Mouse (Mus musculus) G1E (cell line): ENCODE data around the gene Anapc13. TPM values are rescaled to one million over a fixed set of nuclear protein-coding genes. Genes with fewer than 3 reads are reported as not detected.

Experiments used
- ATAC-seq: 2 replicates; pipeline ENCODE4 v1.8.0; 2016; ENCODE audit warnings: mild to moderate bottlenecking; ENCODE audit not compliant: insufficient number of reproducible peaks, poor library complexity, low FRiP score, severe bottlenecking; ENCODE audit errors: extremely low read depth
- DNase-seq: peaks from one replicate; pipeline ENCODE4 v3.0.0; 2012; ENCODE audit warnings: low spot score
- H3K27me3 ChIP-seq: 2 replicates; pipeline ENCODE4 v1.6.1; 2012; ENCODE audit warnings: mild to moderate bottlenecking, low read length, inconsistent platforms; ENCODE audit not compliant: insufficient read depth
- H3K36me3 ChIP-seq: replicated peaks from 2 replicates; pipeline ENCODE3; 2012; ENCODE audit warnings: mild to moderate bottlenecking, inconsistent platforms
- H3K4me1 ChIP-seq: 2 replicates; pipeline ENCODE4 v1.6.1; 2012; ENCODE audit warnings: low read depth, low read length, inconsistent platforms, mixed read lengths; ENCODE audit not compliant: insufficient read depth
- H3K4me3 ChIP-seq: 2 replicates; pipeline ENCODE4 v1.5.1; 2012; ENCODE audit warnings: low read depth, mild to moderate bottlenecking, inconsistent platforms, low read length, moderate library complexity, mixed read lengths
- H3K9me3 ChIP-seq: replicated peaks from 2 replicates; pipeline ENCODE4 v1.6.1; 2012; ENCODE audit warnings: inconsistent platforms
- CTCF ChIP-seq: IDR thresholded peaks from 2 replicates; pipeline ENCODE4 v1.5.1; 2012; ENCODE audit warnings: low read depth, low read length, inconsistent platforms, mixed read lengths
- GATA1 ChIP-seq: IDR thresholded peaks from 2 replicates; pipeline ENCODE4 v1.6.1; 2012; ENCODE audit warnings: borderline replicate concordance, low read length, inconsistent platforms, mixed read lengths
- GATA2 ChIP-seq: IDR thresholded peaks from 2 replicates; pipeline ENCODE4 v1.6.1; 2012; ENCODE audit warnings: low read depth, low read length, inconsistent platforms, borderline replicate concordance
- POLR2AphosphoS5 ChIP-seq: IDR thresholded peaks from 2 replicates; pipeline ENCODE4 v1.6.1; 2012; ENCODE audit warnings: low read depth, low read length, inconsistent platforms; ENCODE audit not compliant: insufficient replicate concordance
- TAL1 ChIP-seq: conservative IDR thresholded peaks from 2 replicates; pipeline ENCODE4 v1.6.1; 2012; ENCODE audit warnings: low read depth, low read length, inconsistent platforms, mixed read lengths
- polyA plus RNA-seq: library from polyadenylated mRNA; stranded (reverse); fragments of >175 nt; gene quantifications from 2 replicates; pipeline ENCODE4 v1.2.3, GENCODE M21; 2012
- total RNA-seq, 2 experiments: library from RNA; stranded (forward) in 1 of 2; stranded (reverse) in 1 of 2; fragments of 200-1000 nt in 1 of 2; fragments of >200 nt in 1 of 2; fragmentation: Nextera tagmentation in 1 of 2; gene quantifications; 2 replicates each; pipeline ENCODE4 v1.2.3; 2014 to 2017

The Anapc13 gene
- total and polyA plus RNA-seq, 3 experiments: 39.3 to 137 (median 55.8) TPM

DNA sequence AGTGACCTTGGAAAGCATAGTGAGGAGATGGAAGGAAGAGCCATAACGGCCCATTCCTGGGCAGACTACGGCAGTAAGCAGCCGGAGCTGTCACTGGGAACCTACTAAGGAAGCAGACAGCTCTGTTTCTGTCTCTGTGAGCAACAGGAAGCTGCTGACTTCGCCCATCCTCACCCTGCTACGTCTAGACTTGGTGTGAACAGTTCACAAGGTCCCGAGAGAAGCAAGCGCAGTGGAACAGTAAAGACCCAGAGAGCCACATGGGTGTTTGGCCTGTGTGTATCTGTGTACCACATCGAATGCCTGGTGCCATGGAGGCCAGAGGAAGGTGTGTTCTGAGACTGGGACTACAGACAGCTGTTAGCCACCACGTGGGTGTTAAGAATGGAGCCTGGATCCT is 9.8 kb upstream of the Anapc13 start:
- Histone ChIP-seq H3K36me3 (peaks cover 75% of the 10 kb centered on the region), H3K9me3 (no peaks in the 10 kb centered on the region)
- no peak for DNase-seq

DNA sequence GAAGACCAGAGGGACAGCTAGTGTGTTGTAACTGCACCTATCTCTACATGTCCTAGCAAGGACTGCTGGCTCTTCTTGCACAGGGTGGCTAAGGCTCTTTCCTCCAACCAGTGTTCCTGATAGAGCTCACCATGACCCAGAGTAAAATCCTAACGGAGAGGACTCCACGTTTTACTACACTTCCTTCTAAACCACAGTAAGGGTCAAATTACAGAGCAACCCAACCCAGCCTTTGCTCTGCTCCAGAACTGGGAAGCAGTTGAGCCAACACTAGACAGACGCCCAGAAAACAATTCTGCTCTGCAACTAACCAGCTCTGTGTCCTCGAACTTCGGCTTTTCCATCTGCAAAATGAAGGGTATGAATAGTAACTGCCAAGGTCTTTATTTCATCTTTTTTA is 4.7 kb upstream of the Anapc13 start:
- no peak for TF ChIP-seq POLR2AphosphoS5
- TF ChIP-seq GATA2: no peak
- no peak for TF ChIP-seq GATA1
- no peak for TF ChIP-seq TAL1
- no peak for TF ChIP-seq CTCF
- Histone ChIP-seq H3K36me3 (peaks cover 38% of the 10 kb centered on the region), H3K9me3 (no peaks in the 10 kb centered on the region), H3K4me3 (no peak overlapping the region), H3K4me1 (peaks cover 17% of the 10 kb centered on the region), H3K27me3 (no peaks in the 10 kb centered on the region)
- ATAC-seq: no peak
- no peak for DNase-seq

More for the DNA sequence above, 9.8 kb upstream of the Anapc13 start:
- H3K4me1 ChIP-seq: no peaks in the 10 kb centered on the region
- no peak overlapping the region for H3K4me3 ChIP-seq
- no peak for ATAC-seq
- no peaks in the 10 kb centered on the region for H3K27me3 ChIP-seq
- TF ChIP-seq GATA2 (no peak), TAL1 (no peak), POLR2AphosphoS5 (no peak), GATA1 (no peak), CTCF (no peak)

DNA sequence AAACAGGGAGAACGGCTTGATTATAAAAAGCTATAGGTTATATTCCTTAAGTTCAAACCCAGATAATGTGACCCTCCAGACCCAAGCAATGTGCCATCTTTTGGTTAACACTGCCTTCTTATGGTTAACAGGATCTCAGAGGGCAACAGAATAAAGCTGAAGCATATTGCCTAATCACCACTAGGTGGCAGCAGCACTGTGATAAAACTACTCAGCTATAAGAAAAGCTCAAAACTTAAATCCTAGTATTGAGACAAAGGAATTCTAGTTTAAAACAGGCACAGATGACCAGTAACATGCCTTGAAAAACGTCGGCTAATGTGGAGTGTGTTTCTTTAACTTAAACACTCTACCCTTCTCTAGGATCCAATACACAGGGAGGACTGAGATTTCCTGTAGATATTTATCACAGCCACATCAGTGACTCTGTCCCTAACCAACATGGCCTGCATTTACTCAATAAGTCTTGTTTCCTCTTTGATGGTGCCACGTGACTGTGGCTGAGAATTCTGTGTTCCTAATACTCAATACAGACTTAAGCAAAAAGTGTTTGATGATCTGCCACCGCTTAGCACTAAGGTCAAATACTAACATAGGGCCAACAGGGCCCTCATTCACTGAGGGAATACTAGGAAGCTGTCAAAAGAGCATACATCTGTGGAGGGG is 3.8 kb upstream of the Anapc13 start:
- Histone ChIP-seq H3K4me1 (peaks cover 21% of the 10 kb centered on the region), H3K4me3 (no peak overlapping the region), H3K27me3 (no peaks in the 10 kb centered on the region), H3K36me3 (peaks cover 31% of the 10 kb centered on the region), H3K9me3 (no peaks in the 10 kb centered on the region)
- ATAC-seq (no peak), DNase-seq (peak; percentile 13)
- TF ChIP-seq GATA1 (no peak), CTCF (peak; percentile 71), TAL1 (no peak), POLR2AphosphoS5 (no peak)

DNA sequence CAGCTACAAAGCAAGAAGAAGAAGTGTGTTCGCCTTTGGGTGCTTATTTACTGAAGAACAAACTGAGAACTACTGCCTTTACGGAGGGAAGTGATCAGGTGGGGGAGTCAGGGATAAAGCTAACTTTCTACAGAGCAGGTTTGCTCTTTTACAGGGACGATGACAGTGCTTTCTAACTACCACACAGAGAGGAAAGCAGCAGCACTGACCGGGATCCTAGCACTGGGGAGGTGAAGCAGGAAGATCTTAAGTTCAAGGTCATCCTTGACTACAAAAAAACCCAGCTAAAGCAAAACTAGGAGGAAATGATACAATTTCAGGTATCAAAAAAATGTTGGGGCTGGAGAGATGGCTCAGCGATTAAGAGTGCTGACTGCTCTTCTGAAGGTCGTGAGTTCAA is 3.2 kb upstream of the Anapc13 start:
- H3K9me3 ChIP-seq: no peaks in the 10 kb centered on the region
- no peak for ATAC-seq
- H3K4me1 ChIP-seq: peaks cover 27% of the 10 kb centered on the region
- peaks cover 26% of the 10 kb centered on the region for H3K36me3 ChIP-seq
- no peak overlapping the region for H3K4me3 ChIP-seq
- DNase-seq: no peak
- TF ChIP-seq POLR2AphosphoS5: no peak
- no peak for TF ChIP-seq TAL1
- TF ChIP-seq GATA1: no peak
- no peak for TF ChIP-seq CTCF
- no peak for TF ChIP-seq GATA2
- no peaks in the 10 kb centered on the region for H3K27me3 ChIP-seq

DNA sequence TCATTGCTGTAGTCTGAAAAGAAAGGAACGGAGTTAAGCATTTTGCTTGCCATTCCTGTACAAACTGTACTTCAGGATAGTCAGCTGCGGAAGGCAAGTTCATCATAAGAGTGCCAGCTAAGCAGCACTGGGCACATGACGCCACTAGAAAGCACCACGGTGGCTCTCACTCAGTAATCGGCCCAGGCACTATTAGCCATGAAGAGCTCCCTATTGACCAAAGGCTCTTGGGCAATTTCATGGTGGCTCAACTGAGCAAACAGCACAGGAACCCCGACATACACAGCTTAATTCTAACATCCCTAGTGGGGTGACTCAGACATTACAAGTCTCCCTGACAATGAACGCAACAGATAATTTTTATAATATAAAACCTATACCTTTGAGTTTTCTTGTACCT is 2.5 kb upstream of the Anapc13 start:
- Histone ChIP-seq H3K27me3 (no peaks in the 10 kb centered on the region), H3K36me3 (peaks cover 25% of the 10 kb centered on the region), H3K4me1 (peaks cover 34% of the 10 kb centered on the region), H3K9me3 (no peaks in the 10 kb centered on the region), H3K4me3 (no peak overlapping the region)
- ATAC-seq (no peak), DNase-seq (no peak)
- TF ChIP-seq GATA2 (no peak), GATA1 (no peak), TAL1 (no peak), CTCF (no peak), POLR2AphosphoS5 (no peak)

DNA sequence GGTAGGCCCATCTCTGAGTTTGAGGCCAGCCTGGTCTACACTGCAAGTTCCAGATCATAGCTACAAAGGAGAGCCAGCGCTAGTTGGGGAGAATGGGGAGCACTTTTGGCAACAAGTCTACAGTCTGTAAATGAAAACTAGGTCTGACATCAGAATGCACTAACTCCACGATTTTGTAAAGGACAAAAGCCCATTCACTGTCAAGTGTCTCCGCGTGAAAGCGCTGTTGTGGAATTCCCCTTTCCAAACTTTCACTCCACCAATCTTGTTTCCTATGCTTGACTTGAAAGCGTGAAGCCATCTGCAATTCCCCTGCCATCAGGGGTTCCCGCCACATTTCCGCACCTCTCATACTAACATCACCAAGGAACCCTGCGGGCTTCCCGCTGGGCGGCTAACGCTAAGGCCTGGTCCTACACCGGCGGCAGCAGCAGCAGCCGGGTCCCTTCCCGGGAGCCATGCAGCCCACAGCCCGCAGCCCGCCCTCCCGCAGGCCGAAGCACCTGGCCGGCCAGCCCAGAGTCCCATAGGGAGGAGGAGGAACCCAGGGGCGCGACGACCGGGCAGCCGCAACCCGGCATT is 604 bp upstream of the Anapc13 start:
- peak; percentile 40 for DNase-seq
- TF ChIP-seq TAL1: no peak
- TF ChIP-seq POLR2AphosphoS5: no peak
- no peak for TF ChIP-seq GATA2
- TF ChIP-seq CTCF: no peak
- no peak for TF ChIP-seq GATA1
- no peak for ATAC-seq
- Histone ChIP-seq H3K4me1 (peaks cover 41% of the 10 kb centered on the region), H3K4me3 (peak overlapping the region; percentile 87), H3K36me3 (peaks cover 34% of the 10 kb centered on the region), H3K27me3 (no peaks in the 10 kb centered on the region), H3K9me3 (no peaks in the 10 kb centered on the region)

DNA sequence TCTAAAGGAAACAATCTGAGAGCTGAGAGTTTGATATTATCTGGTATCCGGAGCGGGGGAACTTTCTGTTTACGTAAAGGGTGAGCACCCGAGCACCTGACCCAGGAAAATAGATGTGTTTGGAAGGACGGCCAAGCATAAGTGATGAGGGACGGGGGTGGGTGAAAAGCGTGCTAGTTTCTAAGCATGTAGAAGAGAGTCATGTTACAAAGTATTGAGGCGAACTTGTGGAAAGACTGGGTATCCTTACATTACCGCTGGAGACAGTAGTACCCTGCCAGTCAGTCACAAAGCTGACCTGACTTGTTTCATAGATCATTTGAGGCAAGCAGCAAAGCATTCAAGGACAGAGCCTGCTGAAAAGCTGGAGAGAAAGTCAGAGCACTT is 736 bp downstream of the Anapc13 start:
- H3K9me3 ChIP-seq: no peaks in the 10 kb centered on the region
- DNase-seq: peak; percentile 10
- ATAC-seq: peak; percentile 1; the same call in 1 of the 2 replicates
- TF ChIP-seq GATA2 (no peak), POLR2AphosphoS5 (no peak), TAL1 (no peak), CTCF (no peak), GATA1 (no peak)
- peak overlapping the region; percentile 87 for H3K4me3 ChIP-seq
- no peaks in the 10 kb centered on the region for H3K27me3 ChIP-seq
- peaks cover 41% of the 10 kb centered on the region for H3K4me1 ChIP-seq
- H3K36me3 ChIP-seq: peaks cover 43% of the 10 kb centered on the region
